Mouse (Mus musculus) hindbrain, embryonic 15.5 days (tissue): Measurements from ENCODE around the gene Acrbp. TPM values are rescaled to one million over a fixed set of nuclear protein-coding genes. Genes with fewer than 3 reads are reported as not detected.

Experiments used
- ATAC-seq: fragments of 200-750 bp; cut with Nextera tagmentation; 2 replicates; pipeline ENCODE4 v1.8.0; 2017; ENCODE audit warnings: low read depth, moderate number of reproducible peaks, moderate TSS enrichment; ENCODE audit not compliant: low FRiP score
- H3K27ac ChIP-seq: fragments of 300-500 bp; sonication (generic); replicated peaks from 2 replicates; pipeline ENCODE4 v1.5.1; 2015; ENCODE audit warnings: mild to moderate bottlenecking, inconsistent platforms
- H3K27me3 ChIP-seq: fragments of 300-500 bp; sonication (generic); 2 replicates; pipeline ENCODE4 v1.6.1; 2015; ENCODE audit warnings: control low read depth, inconsistent platforms
- H3K36me3 ChIP-seq: fragments of 300-500 bp; sonication (generic); 2 replicates; pipeline ENCODE4 v1.6.1; 2015; ENCODE audit warnings: control low read depth, inconsistent platforms
- H3K4me1 ChIP-seq: fragments of 300-500 bp; sonication (generic); replicated peaks from 2 replicates; pipeline ENCODE4 v1.6.1; 2015; ENCODE audit warnings: control low read depth, inconsistent platforms
- H3K4me2 ChIP-seq: fragments of 300-500 bp; sonication (generic); 2 replicates; pipeline ENCODE4 v1.6.1; 2015; ENCODE audit warnings: moderate library complexity, mild to moderate bottlenecking, inconsistent platforms
- H3K4me3 ChIP-seq: fragments of 300-500 bp; sonication (generic); 2 replicates; pipeline ENCODE4 v1.5.1; 2015; ENCODE audit warnings: mild to moderate bottlenecking, inconsistent platforms
- H3K9ac ChIP-seq: fragments of 300-500 bp; sonication (generic); 2 replicates; pipeline ENCODE4 v1.6.1; 2015; ENCODE audit warnings: inconsistent platforms
- H3K9me3 ChIP-seq: fragments of 300-500 bp; sonication (generic); 2 replicates; pipeline ENCODE4 v1.6.1; 2016; ENCODE audit warnings: control low read depth, inconsistent platforms
- WGBS: fragments of 180-500 bp; shearing (Covaris S2); methylation state at CpG from one replicate; pipeline ENCODE4 v1.1.7; 2015; 5-methylcytosine and 5-hydroxymethylcytosine counted together
- microRNA-seq: library from miRNA; unstranded; fragments of <30 nt; microRNA quantifications from one replicate; pipeline ENCODE4, GENCODE M21; 2016
- polyA plus RNA-seq: library from polyadenylated mRNA; unstranded; fragments of >200 nt; fragmentation: Nextera tagmentation; extraction: Ambion mirVana; gene quantifications from 2 replicates; pipeline ENCODE4 v1.2.1, GENCODE M21; 2015

The Acrbp gene
- polyA plus RNA-seq, 1 experiment from 2014 or later, result 20.9 TPM

- H3K27me3 ChIP-seq, result no peaks in the 10 kb centered on the region
- no peak overlapping the region for H3K4me2 ChIP-seq
- H3K27ac ChIP-seq, result no peak overlapping the region
- H3K4me3 ChIP-seq, result no peak overlapping the region
- H3K9ac ChIP-seq, result no peak overlapping the region
- H3K4me1 ChIP-seq, result no peaks in the 10 kb centered on the region
- WGBS, result 84% methylated on average over 7 of the region's 7 CpGs
- no peaks in the 10 kb centered on the region for H3K9me3 ChIP-seq
- peaks cover 96% of the 10 kb centered on the region for H3K36me3 ChIP-seq
- ATAC-seq, result peak; percentile 69; the same call in 1 of the 2 replicates
Observed at GRCm38 (mm10) chr6:125110927-125111326, 61.4 kb downstream of the Acrbp start.

GRCm38 (mm10) chr6:125112553-125112952, 63.1 kb downstream of the Acrbp start:
- H3K4me1 ChIP-seq, result no peaks in the 10 kb centered on the region
- no peak for ATAC-seq
- WGBS, result 94% methylated on average over 11 of the region's 11 CpGs
- H3K9me3 ChIP-seq, result no peaks in the 10 kb centered on the region
- H3K4me2 ChIP-seq, result no peak overlapping the region
- H3K4me3 ChIP-seq, result no peak overlapping the region
- no peak overlapping the region for H3K9ac ChIP-seq
- peaks cover 97% of the 10 kb centered on the region for H3K36me3 ChIP-seq
- H3K27me3 ChIP-seq, result no peaks in the 10 kb centered on the region
- H3K27ac ChIP-seq, result no peak overlapping the region

Small RNA genes within 50 kb of the gene (microRNA-seq; reads per million reads assigned to microRNA genes)
- gene Mir7045, result not detected

Other genes starting within 250 kb of the Acrbp start
- 9.0 and 9.3 TPM in 2 replicates for gene Spsb2, start 241.0 kb upstream of the Acrbp start, polyA plus RNA-seq
- 468 and 478 TPM in 2 replicates for gene Tpi1, start 235.4 kb upstream of the Acrbp start, polyA plus RNA-seq
- gene Usp5, start 220.2 kb upstream of the Acrbp start, polyA plus RNA-seq, result 203 and 209 TPM in 2 replicates
- 35.3 and 44.0 TPM in 2 replicates for gene Cdca3, start 220.1 kb upstream of the Acrbp start, polyA plus RNA-seq
- 0.83 and 3.3 TPM in 2 replicates for gene Gnb3, start 209.4 kb upstream of the Acrbp start, polyA plus RNA-seq
- gene P3h3, start 191.9 kb upstream of the Acrbp start, polyA plus RNA-seq, result 17.1 and 18.7 TPM in 2 replicates
- 33.9 and 37.5 TPM in 2 replicates for gene Gpr162, start 185.7 kb upstream of the Acrbp start, polyA plus RNA-seq
- gene Cd4, start 161.5 kb upstream of the Acrbp start, polyA plus RNA-seq, result 0.14 and 0.32 TPM in 2 replicates
- gene Lag3, start 138.0 kb upstream of the Acrbp start, polyA plus RNA-seq, result 3.1 and 3.5 TPM in 2 replicates
- 766 and 864 TPM in 2 replicates for gene Ptms, start 129.6 kb upstream of the Acrbp start, polyA plus RNA-seq
- gene Mlf2, start 118.3 kb upstream of the Acrbp start, polyA plus RNA-seq, result 565 and 615 TPM in 2 replicates
- 92.5 and 102 TPM in 2 replicates for gene Cops7a, start 84.2 kb upstream of the Acrbp start, polyA plus RNA-seq
- gene Pianp, start 53.0 kb upstream of the Acrbp start, polyA plus RNA-seq, result 58.8 and 73.5 TPM in 2 replicates
- gene Zfp384, start 40.5 kb upstream of the Acrbp start, polyA plus RNA-seq, result 14.9 and 19.6 TPM in 2 replicates
- gene Ing4, start 9.9 kb upstream of the Acrbp start, polyA plus RNA-seq, result 141 and 144 TPM in 2 replicates
- 0.54 and 1.0 TPM in 2 replicates for gene Lpar5, start 18.2 kb downstream of the Acrbp start, polyA plus RNA-seq
- gene Chd4, start 46.3 kb downstream of the Acrbp start, polyA plus RNA-seq, result 90.3 and 93.1 TPM in 2 replicates
- gene Nop2, start 82.2 kb downstream of the Acrbp start, polyA plus RNA-seq, result 47.7 and 49.7 TPM in 2 replicates
- gene Iffo1, start 95.6 kb downstream of the Acrbp start, polyA plus RNA-seq, result 22.1 and 23.7 TPM in 2 replicates
- gene Gapdh, start 116.8 kb downstream of the Acrbp start, polyA plus RNA-seq, result 1,531 and 1,630 TPM in 2 replicates
- gene Ncapd2, start 142.0 kb downstream of the Acrbp start, polyA plus RNA-seq, result 51.3 and 57.1 TPM in 2 replicates
- gene Mrpl51, start 142.1 kb downstream of the Acrbp start, polyA plus RNA-seq, result 148 and 150 TPM in 2 replicates
- 28.1 and 28.4 TPM in 2 replicates for gene Vamp1, start 165.9 kb downstream of the Acrbp start, polyA plus RNA-seq
- 6.8 and 8.2 TPM in 2 replicates for gene Tapbpl, start 182.2 kb downstream of the Acrbp start, polyA plus RNA-seq
- gene Cd27, start 187.3 kb downstream of the Acrbp start, polyA plus RNA-seq, result 1.6 and 1.7 TPM in 2 replicates
- not detected in 2 replicates for gene Tuba3a, start 236.4 kb downstream of the Acrbp start, polyA plus RNA-seq